Mouse (Mus musculus): ENCODE results near the gene Crebrf. TPM values are rescaled to one million over a fixed set of nuclear protein-coding genes. Genes with fewer than 3 reads are reported as not detected.

Crebrf gene
- polyA plus RNA-seq, 1 experiment = 9.1 TPM

GRCm38 (mm10) chr17:26793068-26793765 is 77.8 kb downstream of the Crebrf start:
- H3K27me3 ChIP-seq (replicated peaks; ENCODE audit: control insufficient read depth, insufficient read depth, low read length) = no peaks in the 10 kb centered on the region
- TF ChIP-seq CTCF (conservative IDR thresholded peaks at IDR 0.05; ENCODE audit: insufficient read depth, insufficient read length, low read depth, low read length) (no peak), POLR2A (IDR thresholded peaks at IDR 0.05; ENCODE audit: low read depth, low read length) (no peak)
- 77% methylated on average over 5 of the region's 5 CpGs for WGBS
- no peaks in the 10 kb centered on the region for H3K4me1 ChIP-seq (ENCODE audit: control insufficient read depth, insufficient read depth, low read length)
- peaks cover 3% of the 10 kb centered on the region for H3K36me3 ChIP-seq (ENCODE audit: control insufficient read depth, insufficient read depth, low read length)
- no peak overlapping the region for H3K27ac ChIP-seq (ENCODE audit: insufficient read depth, low read depth, low read length)
- DNase-seq = no peak
- no peak overlapping the region for H3K4me3 ChIP-seq (ENCODE audit: insufficient read depth, low read depth, low read length)

GRCm38 (mm10) chr17:26794744-26795143 is 79.3 kb downstream of the Crebrf start:
- H3K36me3 ChIP-seq (ENCODE audit: control insufficient read depth, insufficient read depth, low read length) = peaks cover 3% of the 10 kb centered on the region
- H3K4me3 ChIP-seq (ENCODE audit: insufficient read depth, low read depth, low read length) = no peak overlapping the region
- H3K27ac ChIP-seq (ENCODE audit: insufficient read depth, low read depth, low read length) = no peak overlapping the region
- no peaks in the 10 kb centered on the region for H3K4me1 ChIP-seq (ENCODE audit: control insufficient read depth, insufficient read depth, low read length)
- H3K27me3 ChIP-seq (replicated peaks; ENCODE audit: control insufficient read depth, insufficient read depth, low read length) = no peaks in the 10 kb centered on the region
- WGBS = 10% methylated on average over 3 of the region's 3 CpGs
- peak; percentile 90 for TF ChIP-seq CTCF (conservative IDR thresholded peaks at IDR 0.05; ENCODE audit: insufficient read depth, insufficient read length, low read depth, low read length)
- no peak for TF ChIP-seq POLR2A (IDR thresholded peaks at IDR 0.05; ENCODE audit: low read depth, low read length)
- DNase-seq = peak; percentile 59

- Histone ChIP-seq H3K27me3 (replicated peaks; ENCODE audit: control insufficient read depth, insufficient read depth, low read length) (no peaks in the 10 kb centered on the region), H3K4me1 (ENCODE audit: control insufficient read depth, insufficient read depth, low read length) (no peaks in the 10 kb centered on the region), H3K4me3 (ENCODE audit: insufficient read depth, low read depth, low read length) (no peak overlapping the region), H3K36me3 (ENCODE audit: control insufficient read depth, insufficient read depth, low read length) (peaks cover 3% of the 10 kb centered on the region), H3K27ac (ENCODE audit: insufficient read depth, low read depth, low read length) (no peak overlapping the region)
- 75% methylated on average over 7 of the region's 7 CpGs for whole genome bisulfite sequencing
- TF ChIP-seq CTCF (conservative IDR thresholded peaks at IDR 0.05; ENCODE audit: insufficient read depth, insufficient read length, low read depth, low read length) (no peak), POLR2A (IDR thresholded peaks at IDR 0.05; ENCODE audit: low read depth, low read length) (no peak)
- DNase-seq = no peak
Measured at GRCm38 (mm10) chr17:26795386-26795785, 79.9 kb downstream of the Crebrf start.

- Histone ChIP-seq H3K27me3 (replicated peaks; ENCODE audit: control insufficient read depth, insufficient read depth, low read length) (no peaks in the 10 kb centered on the region), H3K4me1 (ENCODE audit: control insufficient read depth, insufficient read depth, low read length) (no peaks in the 10 kb centered on the region), H3K4me3 (ENCODE audit: insufficient read depth, low read depth, low read length) (no peak overlapping the region), H3K27ac (ENCODE audit: insufficient read depth, low read depth, low read length) (no peak overlapping the region), H3K36me3 (ENCODE audit: control insufficient read depth, insufficient read depth, low read length) (no peaks in the 10 kb centered on the region)
- whole genome bisulfite sequencing = 72% methylated on average over 6 of the region's 6 CpGs
- no peak for TF ChIP-seq CTCF (conservative IDR thresholded peaks at IDR 0.05; ENCODE audit: insufficient read depth, insufficient read length, low read depth, low read length)
- no peak for TF ChIP-seq POLR2A (IDR thresholded peaks at IDR 0.05; ENCODE audit: low read depth, low read length)
- no peak for DNase-seq
Measured at GRCm38 (mm10) chr17:26797379-26798128, 82.1 kb downstream of the Crebrf start.

- 79% methylated on average over 3 of the region's 3 CpGs for WGBS
- no peak for DNase-seq
- Histone ChIP-seq H3K4me1 (ENCODE audit: control insufficient read depth, insufficient read depth, low read length) (no peaks in the 10 kb centered on the region), H3K27me3 (replicated peaks; ENCODE audit: control insufficient read depth, insufficient read depth, low read length) (no peaks in the 10 kb centered on the region), H3K36me3 (ENCODE audit: control insufficient read depth, insufficient read depth, low read length) (no peaks in the 10 kb centered on the region), H3K27ac (ENCODE audit: insufficient read depth, low read depth, low read length) (no peak overlapping the region), H3K4me3 (ENCODE audit: insufficient read depth, low read depth, low read length) (no peak overlapping the region)
- no peak for TF ChIP-seq CTCF (conservative IDR thresholded peaks at IDR 0.05; ENCODE audit: insufficient read depth, insufficient read length, low read depth, low read length)
- no peak for TF ChIP-seq POLR2A (IDR thresholded peaks at IDR 0.05; ENCODE audit: low read depth, low read length)
Measured at GRCm38 (mm10) chr17:26802886-26803285, 87.4 kb downstream of the Crebrf start.

GRCm38 (mm10) chr17:26812607-26813006 is 97.2 kb downstream of the Crebrf start:
- no peak overlapping the region for H3K4me3 ChIP-seq (ENCODE audit: insufficient read depth, low read depth, low read length)
- TF ChIP-seq POLR2A (IDR thresholded peaks at IDR 0.05; ENCODE audit: low read depth, low read length) (no peak), CTCF (conservative IDR thresholded peaks at IDR 0.05; ENCODE audit: insufficient read depth, insufficient read length, low read depth, low read length) (no peak)
- no peaks in the 10 kb centered on the region for H3K4me1 ChIP-seq (ENCODE audit: control insufficient read depth, insufficient read depth, low read length)
- WGBS = 47% methylated on average over 2 of the region's 2 CpGs
- no peaks in the 10 kb centered on the region for H3K36me3 ChIP-seq (ENCODE audit: control insufficient read depth, insufficient read depth, low read length)
- H3K27ac ChIP-seq (ENCODE audit: insufficient read depth, low read depth, low read length) = no peak overlapping the region
- H3K27me3 ChIP-seq (replicated peaks; ENCODE audit: control insufficient read depth, insufficient read depth, low read length) = no peaks in the 10 kb centered on the region
- DNase-seq = no peak

GRCm38 (mm10) chr17:26813497-26813896 is 98.0 kb downstream of the Crebrf start:
- TF ChIP-seq CTCF (conservative IDR thresholded peaks at IDR 0.05; ENCODE audit: insufficient read depth, insufficient read length, low read depth, low read length) (no peak), POLR2A (IDR thresholded peaks at IDR 0.05; ENCODE audit: low read depth, low read length) (no peak)
- no peaks in the 10 kb centered on the region for H3K27me3 ChIP-seq (replicated peaks; ENCODE audit: control insufficient read depth, insufficient read depth, low read length)
- no peak for DNase-seq
- no peaks in the 10 kb centered on the region for H3K36me3 ChIP-seq (ENCODE audit: control insufficient read depth, insufficient read depth, low read length)
- no peaks in the 10 kb centered on the region for H3K4me1 ChIP-seq (ENCODE audit: control insufficient read depth, insufficient read depth, low read length)
- H3K4me3 ChIP-seq (ENCODE audit: insufficient read depth, low read depth, low read length) = no peak overlapping the region
- WGBS = 81% methylated on average over 9 of the region's 9 CpGs
- H3K27ac ChIP-seq (ENCODE audit: insufficient read depth, low read depth, low read length) = no peak overlapping the region
